Mouse (Mus musculus): Measurements from ENCODE around the gene Abhd16b. TPM values are rescaled to one million over a fixed set of nuclear protein-coding genes. Genes with fewer than 3 reads are reported as not detected.
"Not testable (repeated sequence)": the region's sequence is repeated elsewhere in the genome, so short reads cannot be mapped to it uniquely, and the experiment has no call there.

Abhd16b gene
- polyA plus RNA-seq, 1 experiment from 2014 or later = 0.17 TPM

- no peak overlapping the region for H3K27ac ChIP-seq
- H3K4me1 ChIP-seq = peaks cover 16% of the 10 kb centered on the region
- no peaks in the 10 kb centered on the region for H3K36me3 ChIP-seq
- no peak overlapping the region for H3K4me3 ChIP-seq (replicated peaks)
- no peak overlapping the region for H3K4me2 ChIP-seq
- no peak overlapping the region for H3K9ac ChIP-seq
- no peak for ATAC-seq (ENCODE audit: insufficient read depth, low FRiP score, low read depth)
- no peaks in the 10 kb centered on the region for H3K27me3 ChIP-seq (replicated peaks)
- 31% methylated on average over 7 of the region's 7 CpGs for WGBS
- no peaks in the 10 kb centered on the region for H3K9me3 ChIP-seq
Observed at GRCm38 (mm10) chr2:181491432-181492205, 1.4 kb upstream of the Abhd16b start.

DNA sequence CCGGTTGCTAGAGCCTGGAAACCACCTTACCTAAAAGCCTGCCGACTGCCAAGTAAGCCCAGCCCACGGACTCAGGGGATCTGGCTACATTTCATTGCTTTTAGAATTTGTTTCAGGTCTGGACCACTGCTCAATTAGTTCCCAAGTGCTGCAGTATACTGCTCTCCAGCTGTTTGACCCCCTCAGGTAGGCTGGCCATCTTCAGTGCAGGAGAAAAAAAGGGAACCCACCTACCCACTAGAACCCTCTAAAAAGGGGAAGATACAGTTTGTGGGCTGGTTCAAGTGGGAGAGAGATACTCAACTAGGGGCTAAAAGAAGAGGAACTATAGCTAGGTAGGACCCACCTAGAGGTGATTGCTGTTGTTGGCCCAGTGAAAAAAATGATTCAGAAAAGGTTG is 800 bp upstream of the Abhd16b start:
- Histone ChIP-seq H3K27ac (no peak overlapping the region), H3K9ac (no peak overlapping the region), H3K27me3 (replicated peaks) (no peaks in the 10 kb centered on the region), H3K4me3 (replicated peaks) (no peak overlapping the region), H3K36me3 (no peaks in the 10 kb centered on the region), H3K4me2 (no peak overlapping the region), H3K4me1 (peaks cover 11% of the 10 kb centered on the region), H3K9me3 (no peaks in the 10 kb centered on the region)
- 47% methylated on average over 3 of the region's 3 CpGs for WGBS
- no peak for ATAC-seq (ENCODE audit: insufficient read depth, low FRiP score, low read depth)

GRCm38 (mm10) chr2:181494266-181494945 is 1.4 kb downstream of the Abhd16b start:
- no peak overlapping the region for H3K27ac ChIP-seq
- H3K36me3 ChIP-seq = no peaks in the 10 kb centered on the region
- H3K4me2 ChIP-seq = no peak overlapping the region
- no peaks in the 10 kb centered on the region for H3K27me3 ChIP-seq (replicated peaks)
- H3K9ac ChIP-seq = no peak overlapping the region
- H3K4me3 ChIP-seq (replicated peaks) = no peak overlapping the region
- no peak for ATAC-seq (ENCODE audit: insufficient read depth, low FRiP score, low read depth)
- no peaks in the 10 kb centered on the region for H3K9me3 ChIP-seq
- H3K4me1 ChIP-seq = peaks cover 8% of the 10 kb centered on the region
- WGBS = 75% methylated on average over 26 of the region's 26 CpGs

GRCm38 (mm10) chr2:181495845-181496244 is 2.8 kb downstream of the Abhd16b start:
- H3K9ac ChIP-seq, H3K27ac ChIP-seq: not testable (repeated sequence)
- WGBS = 57% methylated on average over 8 of the region's 8 CpGs

GRCm38 (mm10) chr2:181496281-181496680 is 3.3 kb downstream of the Abhd16b start:
- WGBS = 13% methylated on average over 8 of the region's 8 CpGs
- peaks cover 8% of the 10 kb centered on the region for H3K4me1 ChIP-seq

More at GRCm38 (mm10) chr2:181495845-181496244, 2.8 kb downstream of the Abhd16b start:
- not testable (repeated sequence) for H3K9me3 ChIP-seq; H3K27me3 ChIP-seq (replicated peaks); ATAC-seq (ENCODE audit: insufficient read depth, low FRiP score, low read depth); H3K36me3 ChIP-seq; H3K4me1 ChIP-seq; H3K4me3 ChIP-seq (replicated peaks)
- peak overlapping the region; percentile 80; the same call in 1 of the 2 replicates for H3K4me2 ChIP-seq

DNA sequence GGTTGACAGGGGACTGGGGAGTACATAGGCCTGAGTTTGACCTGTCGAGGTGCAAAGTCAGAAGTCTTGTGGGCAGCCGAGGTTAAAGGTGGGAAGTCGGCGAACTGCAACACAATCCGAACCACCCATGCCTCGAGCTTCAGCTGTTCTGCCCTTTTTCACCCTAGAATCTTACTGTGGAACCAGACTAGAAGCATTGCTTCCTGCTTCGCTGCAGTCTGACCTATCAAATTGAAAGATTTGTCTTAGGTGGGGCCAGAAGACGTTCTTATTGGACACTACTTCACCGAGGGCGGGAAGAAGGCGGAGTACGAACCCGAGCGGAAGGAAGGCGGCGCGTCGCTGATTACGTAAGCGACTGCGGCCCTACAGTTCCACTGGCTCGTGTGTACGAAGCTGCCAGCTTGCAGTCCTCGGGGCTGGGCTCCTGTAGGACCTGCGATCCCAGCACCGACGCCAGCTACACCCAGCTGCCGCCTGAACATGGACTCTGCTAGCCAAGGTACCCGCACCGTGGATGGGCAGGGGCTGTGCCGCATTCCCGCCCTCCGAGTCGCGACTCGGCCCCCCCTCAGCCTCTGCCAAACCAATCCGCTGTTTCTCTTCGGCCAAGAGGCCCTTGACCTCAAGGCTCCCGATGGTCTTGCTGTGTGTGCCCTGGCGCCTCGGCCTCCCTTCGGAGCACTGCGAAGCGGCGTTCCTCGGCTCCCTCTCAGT is 4.0 kb downstream of the Abhd16b start, which contains the start of gene Tpd52l2:
Tpd52l2 (plus strand) TSS at position 312 of the 717 bp plus-strand sequence.
- H3K27me3 ChIP-seq (replicated peaks) = no peaks in the 10 kb centered on the region
- ATAC-seq (ENCODE audit: insufficient read depth, low FRiP score, low read depth) = peak; percentile 96
- H3K27ac ChIP-seq = peak within 1 kb of the TSS; percentile 98
- peaks cover 13% of the 10 kb centered on the region for H3K36me3 ChIP-seq
- peak within 1 kb of the TSS; percentile 96 for H3K4me3 ChIP-seq (replicated peaks)
- peaks cover 8% of the 10 kb centered on the region for H3K4me1 ChIP-seq
- H3K4me2 ChIP-seq = peak within 1 kb of the TSS; percentile 87
- no peaks in the 10 kb centered on the region for H3K9me3 ChIP-seq
- under 1% methylated on average over 46 of the region's 46 CpGs for WGBS
- peak within 1 kb of the TSS; percentile 98 for H3K9ac ChIP-seq

More at GRCm38 (mm10) chr2:181496281-181496680, 3.3 kb downstream of the Abhd16b start:
- peak overlapping the region; percentile 91 for H3K27ac ChIP-seq
- 0 out of 2 replicates have a peak, but pooled peaks have one; percentile 29 for ATAC-seq (ENCODE audit: insufficient read depth, low FRiP score, low read depth)
- H3K4me2 ChIP-seq = peak overlapping the region; percentile 80
- no peaks in the 10 kb centered on the region for H3K27me3 ChIP-seq (replicated peaks)
- H3K9ac ChIP-seq = no peak overlapping the region; the same call in 1 of the 2 replicates
- no peaks in the 10 kb centered on the region for H3K9me3 ChIP-seq
- H3K36me3 ChIP-seq = peaks cover 6% of the 10 kb centered on the region; the same call in 1 of the 2 replicates
- H3K4me3 ChIP-seq (replicated peaks) = peak overlapping the region; percentile 96

DNA sequence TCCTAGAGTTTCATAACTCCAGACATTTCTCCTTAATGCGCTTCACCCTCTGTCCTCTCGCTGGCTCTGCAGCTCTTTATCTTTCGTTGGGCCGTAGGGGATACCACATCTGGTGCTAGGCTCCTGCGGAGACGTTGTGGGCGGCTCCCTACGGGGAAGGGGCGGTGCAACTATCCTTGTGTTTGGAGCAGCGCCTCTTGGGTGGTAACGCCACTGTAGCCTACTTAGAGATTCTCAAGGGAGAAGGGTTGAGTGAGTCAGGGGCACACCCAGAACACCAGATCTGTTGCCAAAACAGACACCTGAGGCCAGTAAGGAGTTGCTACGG is 4.5 kb downstream of the Abhd16b start:
- peak overlapping the region; percentile 98 for H3K27ac ChIP-seq
- H3K9me3 ChIP-seq = no peaks in the 10 kb centered on the region
- ATAC-seq (ENCODE audit: insufficient read depth, low FRiP score, low read depth) = peak; percentile 82
- peak overlapping the region; percentile 98 for H3K9ac ChIP-seq
- H3K4me1 ChIP-seq = peaks cover 8% of the 10 kb centered on the region
- under 1% methylated on average over 12 of the region's 12 CpGs for WGBS
- H3K27me3 ChIP-seq (replicated peaks) = no peaks in the 10 kb centered on the region
- H3K36me3 ChIP-seq = peaks cover 16% of the 10 kb centered on the region
- peak overlapping the region; percentile 96 for H3K4me3 ChIP-seq (replicated peaks)
- peak overlapping the region; percentile 87 for H3K4me2 ChIP-seq

DNA sequence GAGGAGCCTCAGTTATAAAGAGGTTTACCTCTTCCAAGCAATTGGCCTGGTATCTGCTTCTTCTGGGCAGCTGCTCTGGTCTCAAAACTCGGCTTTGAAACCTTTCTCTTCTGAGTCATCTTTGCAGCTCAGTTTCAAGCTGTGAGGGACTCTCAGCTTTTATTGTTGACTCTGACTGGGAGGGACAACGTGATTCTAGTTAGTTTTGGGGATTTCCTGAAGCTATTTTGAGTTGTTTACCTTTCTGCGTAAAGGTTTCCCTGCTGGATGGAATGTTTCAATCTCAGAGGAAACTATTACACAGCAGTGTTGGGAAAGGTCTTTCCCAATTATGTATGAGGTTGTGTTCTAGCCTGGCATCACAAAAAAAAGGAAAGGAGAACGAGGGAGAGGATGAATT is 5.6 kb downstream of the Abhd16b start:
- ATAC-seq (ENCODE audit: insufficient read depth, low FRiP score, low read depth) = no peak
- H3K27ac ChIP-seq = no peak overlapping the region
- H3K4me1 ChIP-seq = peaks cover 8% of the 10 kb centered on the region
- H3K9me3 ChIP-seq = no peaks in the 10 kb centered on the region
- H3K4me3 ChIP-seq (replicated peaks) = no peak overlapping the region
- no peak overlapping the region for H3K4me2 ChIP-seq
- H3K27me3 ChIP-seq (replicated peaks) = no peaks in the 10 kb centered on the region
- WGBS = 67% methylated on average over 4 of the region's 4 CpGs
- H3K36me3 ChIP-seq = peaks cover 25% of the 10 kb centered on the region
- H3K9ac ChIP-seq = no peak overlapping the region

DNA sequence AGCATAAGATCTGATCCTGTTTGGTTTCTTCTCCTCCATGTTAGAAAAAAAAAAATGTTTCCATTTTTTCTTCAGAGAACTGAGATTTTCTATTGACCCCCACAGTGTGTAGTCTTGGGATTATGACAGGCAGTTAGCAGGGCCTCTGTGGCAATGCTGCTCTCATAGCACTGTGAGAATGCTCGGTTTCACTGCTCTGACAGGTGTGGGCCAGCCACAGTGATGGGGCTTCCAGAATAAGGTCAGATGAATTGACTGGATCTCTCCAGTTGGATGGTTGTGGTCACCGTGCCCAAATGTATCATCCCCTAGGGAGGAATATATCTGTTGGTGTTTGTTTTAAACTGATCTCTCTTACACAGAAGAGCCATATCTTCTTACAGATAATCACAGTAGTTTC is 16.2 kb downstream of the Abhd16b start:
- Histone ChIP-seq H3K27me3 (replicated peaks) (no peaks in the 10 kb centered on the region), H3K9ac (no peak overlapping the region), H3K4me1 (no peaks in the 10 kb centered on the region), H3K36me3 (peaks cover 44% of the 10 kb centered on the region), H3K9me3 (no peaks in the 10 kb centered on the region), H3K4me3 (replicated peaks) (no peak overlapping the region), H3K4me2 (no peak overlapping the region), H3K27ac (no peak overlapping the region)
- ATAC-seq (ENCODE audit: insufficient read depth, low FRiP score, low read depth) = no peak
- WGBS = 85% methylated on average over 2 of the region's 2 CpGs

DNA sequence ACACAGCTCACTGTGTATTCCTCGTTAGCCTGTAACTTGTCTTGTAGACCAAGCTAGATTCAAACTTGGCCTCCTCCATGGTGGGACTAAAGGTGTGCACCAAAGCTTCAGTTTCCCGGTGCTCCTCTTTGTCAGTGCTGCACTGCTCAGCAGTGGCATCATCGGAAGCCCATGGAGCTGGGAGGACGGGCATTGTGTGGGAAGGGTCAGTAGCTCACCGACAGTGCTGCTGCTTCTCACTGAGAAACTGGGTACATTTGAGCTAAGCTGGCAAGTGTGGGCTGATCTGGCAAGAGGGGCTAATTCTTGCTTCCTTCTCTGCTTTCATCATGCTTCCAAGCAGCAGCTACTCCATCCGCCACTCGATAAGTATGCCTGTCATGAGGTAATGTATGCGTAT is 18.2 kb downstream of the Abhd16b start:
- Histone ChIP-seq H3K36me3 (peaks cover 53% of the 10 kb centered on the region), H3K27me3 (replicated peaks) (no peaks in the 10 kb centered on the region), H3K9me3 (no peaks in the 10 kb centered on the region), H3K4me3 (replicated peaks) (no peak overlapping the region), H3K4me2 (no peak overlapping the region), H3K9ac (no peak overlapping the region), H3K27ac (no peak overlapping the region), H3K4me1 (no peaks in the 10 kb centered on the region)
- 94% methylated on average over 8 of the region's 8 CpGs for WGBS
- ATAC-seq (ENCODE audit: insufficient read depth, low FRiP score, low read depth) = no peak

DNA sequence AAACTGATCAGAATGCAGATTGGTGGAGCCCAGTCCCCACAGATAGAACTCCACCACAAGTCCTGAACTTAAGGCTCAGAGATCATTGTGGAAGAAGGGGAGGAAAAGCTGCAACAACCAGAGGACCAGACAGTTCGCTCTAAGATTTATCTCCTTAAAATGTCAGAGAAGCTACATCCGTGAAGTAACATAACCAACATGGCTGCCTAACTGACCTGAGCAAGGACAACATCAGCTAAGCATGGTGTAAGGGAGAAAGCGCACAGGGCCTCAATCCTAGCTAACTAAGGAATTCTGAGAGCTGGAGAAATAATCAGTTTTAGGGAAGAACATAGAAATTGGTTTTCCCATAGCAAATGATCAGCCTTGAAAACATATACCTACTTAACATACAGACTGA is 26.2 kb downstream of the Abhd16b start:
- peaks cover 23% of the 10 kb centered on the region for H3K36me3 ChIP-seq
- H3K9ac ChIP-seq = no peak overlapping the region

More for the DNA sequence above, 26.2 kb downstream of the Abhd16b start:
- peaks cover 16% of the 10 kb centered on the region for H3K4me1 ChIP-seq
- no peaks in the 10 kb centered on the region for H3K27me3 ChIP-seq (replicated peaks)
- H3K4me2 ChIP-seq = peak overlapping the region; percentile 57
- H3K9me3 ChIP-seq = no peaks in the 10 kb centered on the region
- H3K27ac ChIP-seq = peak overlapping the region; percentile 99
- WGBS = 63% methylated on average over 3 of the region's 3 CpGs
- H3K4me3 ChIP-seq (replicated peaks) = peak overlapping the region; percentile 95
- ATAC-seq (ENCODE audit: insufficient read depth, low FRiP score, low read depth) = no peak
